Mouse (Mus musculus): ENCODE measurements at regions not wholly inside any gene's neighbourhood (a gene's known extent, or its start where the extent isn't known, plus 50 kb on each side); places are given as distances from the start of the nearest gene placed in this dataset.

DNA sequence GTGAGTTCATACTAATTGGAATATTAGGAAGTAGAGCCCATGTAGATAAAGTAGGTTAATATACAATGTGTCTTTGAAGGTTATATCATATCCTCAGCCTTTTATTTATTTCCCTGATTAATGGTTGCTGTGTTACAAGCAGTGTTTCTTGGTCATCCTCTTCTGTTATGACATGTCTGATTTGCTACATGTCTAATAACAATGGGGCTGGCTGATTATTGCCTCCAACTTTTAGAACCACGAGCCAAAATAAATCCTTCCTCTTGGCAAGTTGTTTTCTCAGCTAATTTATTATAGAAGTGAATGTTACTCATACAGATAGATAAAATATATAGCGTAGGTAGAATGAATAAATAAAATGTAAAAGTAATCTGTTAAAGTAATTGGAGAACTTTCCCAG is 124.8 kb upstream of the Rgmb start:
- Histone ChIP-seq H3K27me3 (ENCODE audit: control insufficient read depth, insufficient read depth, low read length) (no peaks in the 10 kb centered on the region), H3K27ac (replicated peaks; ENCODE audit: low read depth, low read length) (no peak overlapping the region), H3K4me1 (ENCODE audit: control insufficient read depth, insufficient read depth, low read length) (no peaks in the 10 kb centered on the region), H3K4me2 (ENCODE audit: low read length) (no peak overlapping the region), H3K4me3 (replicated peaks; ENCODE audit: low read depth, low read length) (no peak overlapping the region), H3K36me3 (ENCODE audit: control insufficient read depth, insufficient read depth, low read length) (no peaks in the 10 kb centered on the region), H3K9me3 (ENCODE audit: control insufficient read depth, low read length) (no peaks in the 10 kb centered on the region), H3K9ac (replicated peaks; ENCODE audit: low read length) (no peak overlapping the region)
- 87% methylated on average over 2 of the region's 2 CpGs for WGBS
- DNase-seq: no peak
- ATAC-seq (ENCODE audit: low FRiP score, low TSS enrichment): no peak

- 10% methylated on average over 3 of the region's 3 CpGs for WGBS
- Histone ChIP-seq H3K4me2 (ENCODE audit: low read length) (no peak overlapping the region), H3K27ac (replicated peaks; ENCODE audit: low read depth, low read length) (0 out of 2 replicates have a peak overlapping the region, but pooled peaks have one; percentile 27), H3K4me3 (replicated peaks; ENCODE audit: low read depth, low read length) (no peak overlapping the region), H3K4me1 (ENCODE audit: control insufficient read depth, insufficient read depth, low read length) (no peaks in the 10 kb centered on the region), H3K9me3 (ENCODE audit: control insufficient read depth, low read length) (no peaks in the 10 kb centered on the region), H3K9ac (replicated peaks; ENCODE audit: low read length) (no peak overlapping the region), H3K36me3 (ENCODE audit: control insufficient read depth, insufficient read depth, low read length) (no peaks in the 10 kb centered on the region), H3K27me3 (ENCODE audit: control insufficient read depth, insufficient read depth, low read length) (no peaks in the 10 kb centered on the region)
- ATAC-seq (ENCODE audit: low FRiP score, low TSS enrichment): peak; percentile 58; the same call in 1 of the 2 replicates
- peak; percentile 63 for DNase-seq
Measured at GRCm38 (mm10) chr17:15951641-15952040, 120.8 kb upstream of the Rgmb start.

GRCm38 (mm10) chr17:15949753-15950152 is 118.9 kb upstream of the Rgmb start:
- DNase-seq: no peak
- WGBS: 70% methylated on average over 6 of the region's 6 CpGs

GRCm38 (mm10) chr17:15942378-15942777 is 111.5 kb upstream of the Rgmb start:
- H3K4me1 ChIP-seq (ENCODE audit: control insufficient read depth, insufficient read depth, low read length): no peaks in the 10 kb centered on the region
- DNase-seq (no peak), ATAC-seq (ENCODE audit: low FRiP score, low TSS enrichment) (no peak)
- H3K4me2 ChIP-seq (ENCODE audit: low read length): no peak overlapping the region
- H3K27ac ChIP-seq (replicated peaks; ENCODE audit: low read depth, low read length): no peak overlapping the region
- no peaks in the 10 kb centered on the region for H3K27me3 ChIP-seq (ENCODE audit: control insufficient read depth, insufficient read depth, low read length)
- H3K4me3 ChIP-seq (replicated peaks; ENCODE audit: low read depth, low read length): no peak overlapping the region
- WGBS: 21% methylated on average over 4 of the region's 4 CpGs
- H3K9me3 ChIP-seq (ENCODE audit: control insufficient read depth, low read length): no peaks in the 10 kb centered on the region
- H3K9ac ChIP-seq (replicated peaks; ENCODE audit: low read length): no peak overlapping the region
- no peaks in the 10 kb centered on the region for H3K36me3 ChIP-seq (ENCODE audit: control insufficient read depth, insufficient read depth, low read length)

More at GRCm38 (mm10) chr17:15949753-15950152, 118.9 kb upstream of the Rgmb start:
- Histone ChIP-seq H3K36me3 (ENCODE audit: control insufficient read depth, insufficient read depth, low read length) (no peaks in the 10 kb centered on the region), H3K27ac (replicated peaks; ENCODE audit: low read depth, low read length) (no peak overlapping the region), H3K4me3 (replicated peaks; ENCODE audit: low read depth, low read length) (no peak overlapping the region), H3K27me3 (ENCODE audit: control insufficient read depth, insufficient read depth, low read length) (no peaks in the 10 kb centered on the region), H3K9ac (replicated peaks; ENCODE audit: low read length) (no peak overlapping the region), H3K4me2 (ENCODE audit: low read length) (no peak overlapping the region), H3K9me3 (ENCODE audit: control insufficient read depth, low read length) (no peaks in the 10 kb centered on the region), H3K4me1 (ENCODE audit: control insufficient read depth, insufficient read depth, low read length) (no peaks in the 10 kb centered on the region)
- no peak for ATAC-seq (ENCODE audit: low FRiP score, low TSS enrichment)

GRCm38 (mm10) chr17:15918609-15919008 is 87.8 kb upstream of the Rgmb start:
- Histone ChIP-seq H3K9ac (replicated peaks; ENCODE audit: low read length) (no peak overlapping the region), H3K27me3 (ENCODE audit: control insufficient read depth, insufficient read depth, low read length) (no peaks in the 10 kb centered on the region), H3K4me1 (ENCODE audit: control insufficient read depth, insufficient read depth, low read length) (no peaks in the 10 kb centered on the region), H3K4me3 (replicated peaks; ENCODE audit: low read depth, low read length) (no peak overlapping the region), H3K36me3 (ENCODE audit: control insufficient read depth, insufficient read depth, low read length) (no peaks in the 10 kb centered on the region), H3K4me2 (ENCODE audit: low read length) (no peak overlapping the region), H3K9me3 (ENCODE audit: control insufficient read depth, low read length) (no peaks in the 10 kb centered on the region), H3K27ac (replicated peaks; ENCODE audit: low read depth, low read length) (no peak overlapping the region)
- WGBS: 51% methylated on average over 4 of the region's 4 CpGs
- DNase-seq (no peak), ATAC-seq (ENCODE audit: low FRiP score, low TSS enrichment) (no peak)

DNA sequence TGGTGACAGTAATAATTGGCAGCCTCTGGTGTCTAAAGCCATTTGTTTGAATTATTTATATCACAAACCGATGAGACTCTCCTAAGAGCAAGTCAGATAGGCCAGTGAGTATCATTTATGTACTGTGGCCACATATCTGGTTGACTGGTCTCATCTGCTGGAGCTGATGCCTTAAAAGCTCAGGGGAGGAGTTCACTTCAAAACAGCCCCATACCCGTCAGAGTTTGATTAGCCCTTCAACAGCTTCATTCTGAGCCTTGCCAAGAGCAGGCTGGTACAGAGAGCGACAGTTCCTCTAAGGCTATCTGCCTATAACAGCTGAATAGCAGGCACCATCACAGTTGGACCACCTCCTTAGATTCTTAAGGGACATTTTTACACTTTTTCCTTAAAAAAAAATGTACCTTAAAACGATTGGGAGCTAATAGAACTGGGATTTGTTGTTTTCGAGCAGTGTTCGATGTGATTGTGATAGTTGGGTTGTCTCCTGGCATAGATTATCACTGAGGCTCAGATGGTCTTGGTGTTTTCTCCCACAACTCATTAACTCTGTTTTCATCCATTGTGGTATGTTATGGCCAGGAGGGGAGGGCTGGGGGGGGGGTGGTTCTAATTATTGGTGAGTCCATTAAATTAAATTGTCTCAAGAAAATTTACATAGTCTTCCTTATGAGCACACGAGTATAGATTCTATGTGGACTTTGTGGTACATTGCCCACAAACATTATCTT is 68.0 kb upstream of the Rgmb start:
- no peaks in the 10 kb centered on the region for H3K9me3 ChIP-seq (ENCODE audit: control insufficient read depth, low read length)
- H3K36me3 ChIP-seq (ENCODE audit: control insufficient read depth, insufficient read depth, low read length): no peaks in the 10 kb centered on the region
- 63% methylated on average over 7 of the region's 7 CpGs for WGBS
- no peak for DNase-seq
- no peak for ATAC-seq (ENCODE audit: low FRiP score, low TSS enrichment)
- no peak overlapping the region for H3K4me3 ChIP-seq (replicated peaks; ENCODE audit: low read depth, low read length)
- no peaks in the 10 kb centered on the region for H3K4me1 ChIP-seq (ENCODE audit: control insufficient read depth, insufficient read depth, low read length)
- no peak overlapping the region for H3K9ac ChIP-seq (replicated peaks; ENCODE audit: low read length)
- no peak overlapping the region for H3K4me2 ChIP-seq (ENCODE audit: low read length)
- H3K27me3 ChIP-seq (ENCODE audit: control insufficient read depth, insufficient read depth, low read length): no peaks in the 10 kb centered on the region
- H3K27ac ChIP-seq (replicated peaks; ENCODE audit: low read depth, low read length): no peak overlapping the region

GRCm38 (mm10) chr17:15895968-15896367 is 65.1 kb upstream of the Rgmb start:
- Histone ChIP-seq H3K27ac (replicated peaks; ENCODE audit: low read depth, low read length) (no peak overlapping the region), H3K36me3 (ENCODE audit: control insufficient read depth, insufficient read depth, low read length) (no peaks in the 10 kb centered on the region), H3K9me3 (ENCODE audit: control insufficient read depth, low read length) (no peaks in the 10 kb centered on the region), H3K4me2 (ENCODE audit: low read length) (no peak overlapping the region), H3K27me3 (ENCODE audit: control insufficient read depth, insufficient read depth, low read length) (no peaks in the 10 kb centered on the region), H3K4me3 (replicated peaks; ENCODE audit: low read depth, low read length) (no peak overlapping the region), H3K4me1 (ENCODE audit: control insufficient read depth, insufficient read depth, low read length) (no peaks in the 10 kb centered on the region), H3K9ac (replicated peaks; ENCODE audit: low read length) (no peak overlapping the region)
- no peak for DNase-seq
- WGBS: 17% methylated on average over 3 of the region's 3 CpGs
- ATAC-seq (ENCODE audit: low FRiP score, low TSS enrichment): no peak

- H3K9ac ChIP-seq (replicated peaks; ENCODE audit: low read length): no peak overlapping the region
- no peak overlapping the region for H3K4me3 ChIP-seq (replicated peaks; ENCODE audit: low read depth, low read length)
- no peak overlapping the region for H3K4me2 ChIP-seq (ENCODE audit: low read length)
- no peak overlapping the region for H3K27ac ChIP-seq (replicated peaks; ENCODE audit: low read depth, low read length)
- H3K4me1 ChIP-seq (ENCODE audit: control insufficient read depth, insufficient read depth, low read length): no peaks in the 10 kb centered on the region
- DNase-seq (no peak), ATAC-seq (ENCODE audit: low FRiP score, low TSS enrichment) (no peak)
- H3K9me3 ChIP-seq (ENCODE audit: control insufficient read depth, low read length): no peaks in the 10 kb centered on the region
- H3K27me3 ChIP-seq (ENCODE audit: control insufficient read depth, insufficient read depth, low read length): no peaks in the 10 kb centered on the region
- H3K36me3 ChIP-seq (ENCODE audit: control insufficient read depth, insufficient read depth, low read length): no peaks in the 10 kb centered on the region
- 72% methylated on average over 4 of the region's 4 CpGs for WGBS
Measured at GRCm38 (mm10) chr17:15891896-15892675, 61.2 kb upstream of the Rgmb start.
